Mouse (Mus musculus) regulatory T cell (primary cell): Measurements from ENCODE around the gene Olfr322.
"Not testable (repeated sequence)": the region's sequence is repeated elsewhere in the genome, so short reads cannot be mapped to it uniquely, and the experiment has no call there.

Experiments used
- in situ Hi-C: fragments of 300-600 bp; cut with MboI, MseI; formaldehyde crosslinking; loops from one replicate; pipeline ENCODE4 v1.15.1; 2025; ENCODE audit warnings: high pct_unique_total_duplicates

Olfr322 gene

GRCm38 (mm10) chr11:58658596-58658995 is at the start of gene Olfr322:
Gene Olfr322 (plus strand): TSS chr11:58658782.
- in situ Hi-C loops, result no loop called here

GRCm38 (mm10) chr11:58613359-58613758 is 45.2 kb upstream of the Olfr322 start:
- in situ Hi-C loops, result no loop called here

- in situ Hi-C loops, result no loop called here
Observed at GRCm38 (mm10) chr11:58614526-58614925, 44.1 kb upstream of the Olfr322 start.

- in situ Hi-C loops, result no loop called here
Observed at GRCm38 (mm10) chr11:58615975-58616374, 42.6 kb upstream of the Olfr322 start, which contains the start of gene 2210407C18Rik. Gene 2210407C18Rik (minus strand): TSS chr11:58616075.

- in situ Hi-C loops, result no loop called here
Observed at GRCm38 (mm10) chr11:58618369-58618768, 40.2 kb upstream of the Olfr322 start.

GRCm38 (mm10) chr11:58618793-58619192 is 39.8 kb upstream of the Olfr322 start:
- in situ Hi-C loops, result no loop called here

- in situ Hi-C loops, result no loop called here
Observed at GRCm38 (mm10) chr11:58626146-58626545, 32.4 kb upstream of the Olfr322 start.

GRCm38 (mm10) chr11:58630401-58630800 is 28.2 kb upstream of the Olfr322 start, which contains the start of gene Olfr323:
Gene Olfr323 (minus strand): TSS chr11:58630501.
- in situ Hi-C loops, result no loop called here

- in situ Hi-C loops, result no loop called here
Observed at GRCm38 (mm10) chr11:58634878-58635277, 23.7 kb upstream of the Olfr322 start.

GRCm38 (mm10) chr11:58636376-58636977 is 22.1 kb upstream of the Olfr322 start:
- in situ Hi-C loops, result no loop called here

GRCm38 (mm10) chr11:58638176-58638701 is 20.3 kb upstream of the Olfr322 start:
- in situ Hi-C loops, result no loop called here

- in situ Hi-C loops, result loop anchor here (10.0 kb wide), 1 partner anchor 386 kb away; no protein-coding TSS in a partner anchor
Observed at GRCm38 (mm10) chr11:58640272-58640867, 18.2 kb upstream of the Olfr322 start, which contains the start of gene Trim58. Gene Trim58 (plus strand): TSS chr11:58640465.

GRCm38 (mm10) chr11:58641057-58641456 is 17.5 kb upstream of the Olfr322 start:
- in situ Hi-C loops, result loop anchor here (10.0 kb wide), 1 partner anchor 386 kb away; no protein-coding TSS in a partner anchor

- in situ Hi-C loops, result loop anchor here (10.0 kb wide), 1 partner anchor 387 kb away; no protein-coding TSS in a partner anchor
Observed at GRCm38 (mm10) chr11:58641638-58642358, 16.8 kb upstream of the Olfr322 start.

GRCm38 (mm10) chr11:58643350-58643749 is 15.2 kb upstream of the Olfr322 start:
- in situ Hi-C loops, result loop anchor here (10.0 kb wide), 1 partner anchor 389 kb away; no protein-coding TSS in a partner anchor

GRCm38 (mm10) chr11:58655151-58655550 is 3.4 kb upstream of the Olfr322 start:
- in situ Hi-C loops, result no loop called here

GRCm38 (mm10) chr11:58669252-58669651 is 10.7 kb downstream of the Olfr322 start:
- in situ Hi-C loops, result no loop called here

- in situ Hi-C loops, result no loop called here
Observed at GRCm38 (mm10) chr11:58671825-58672224, 13.2 kb downstream of the Olfr322 start.

- in situ Hi-C loops, result loop anchor here (5.0 to 25.0 kb wide), 2 partner anchors 42 to 1818 kb away; partner anchors contain the start of gene Olfr318
Observed at GRCm38 (mm10) chr11:58680799-58681198, 22.2 kb downstream of the Olfr322 start, which contains the start of gene Olfr320. Gene Olfr320 (plus strand): TSS chr11:58681099.

- in situ Hi-C loops, result loop anchor here (25.0 kb wide), 1 partner anchor 1837 kb away; no protein-coding TSS in a partner anchor
Observed at GRCm38 (mm10) chr11:58698862-58699261, 40.3 kb downstream of the Olfr322 start, which contains the start of gene Olfr319. Gene Olfr319 (plus strand): TSS chr11:58699162.

- in situ Hi-C loops, result no loop called here
Observed at GRCm38 (mm10) chr11:58709086-58709485, 50.5 kb downstream of the Olfr322 start.

- in situ Hi-C loops, result not testable (repeated sequence)
Observed at GRCm38 (mm10) chr11:58717723-58718122, 59.1 kb downstream of the Olfr322 start.
